Mouse (Mus musculus) hindbrain, embryonic 11.5 days (tissue): ENCODE measurements at regions not wholly inside any gene's neighbourhood (a gene's known extent, or its start where the extent isn't known, plus 50 kb on each side); places are given as distances from the start of the nearest gene placed in this dataset.
A peak's percentile ranks its signal among the peaks of the same experiment; 100 is the strongest.

Experiments used
- ATAC-seq: fragments of 200-750 bp; cut with Nextera tagmentation; 2 replicates; pipeline ENCODE4 v1.8.0; 2017; ENCODE audit warnings: mild to moderate bottlenecking, moderate TSS enrichment, moderate library complexity; ENCODE audit not compliant: low FRiP score
- DNase-seq: peaks from one replicate; pipeline ENCODE4 v3.0.0-alpha.2; 2015; ENCODE audit warnings: low spot score
- H3K27ac ChIP-seq: fragments of 300-500 bp; sonication (generic); 2 replicates; pipeline ENCODE4 v1.5.1; 2014; ENCODE audit warnings: mild to moderate bottlenecking, low read depth, low read length
- H3K27me3 ChIP-seq: fragments of 300-500 bp; sonication (generic); 2 replicates; pipeline ENCODE4 v1.6.1; 2014; ENCODE audit warnings: mild to moderate bottlenecking, low read length, moderate library complexity, mixed read lengths; ENCODE audit not compliant: control insufficient read depth, insufficient read depth
- H3K36me3 ChIP-seq: fragments of 300-500 bp; sonication (generic); 2 replicates; pipeline ENCODE4 v1.6.1; 2014; ENCODE audit warnings: mild to moderate bottlenecking, low read length, moderate library complexity, mixed read lengths; ENCODE audit not compliant: control insufficient read depth, insufficient read depth
- H3K4me1 ChIP-seq: fragments of 300-500 bp; sonication (generic); replicated peaks from 2 replicates; pipeline ENCODE4 v1.6.1; 2014; ENCODE audit warnings: low read length, mixed read lengths; ENCODE audit not compliant: control insufficient read depth, insufficient read depth
- H3K4me2 ChIP-seq: fragments of 300-500 bp; sonication (generic); replicated peaks from 2 replicates; pipeline ENCODE4 v1.6.1; 2014; ENCODE audit warnings: mild to moderate bottlenecking, low read depth, low read length
- H3K4me3 ChIP-seq: fragments of 300-500 bp; sonication (generic); 2 replicates; pipeline ENCODE4 v1.5.1; 2014; ENCODE audit warnings: low read depth, low read length
- H3K9ac ChIP-seq: fragments of 300-500 bp; sonication (generic); 2 replicates; pipeline ENCODE4 v1.6.1; 2014; ENCODE audit warnings: low read depth, low read length
- H3K9me3 ChIP-seq: fragments of 300-500 bp; sonication (generic); 2 replicates; pipeline ENCODE4 v1.6.1; 2016; ENCODE audit warnings: low read length; ENCODE audit not compliant: control insufficient read depth
- WGBS: fragments of 180-500 bp; shearing (Covaris S2); extraction: QIAGEN DNeasy Blood & Tissue Kit; methylation state at CpG from one replicate; pipeline ENCODE4 v1.1.7; 2014; 5-methylcytosine and 5-hydroxymethylcytosine counted together

GRCm38 (mm10) chr1:185749251-185749650 is 294.6 kb downstream of the Slc30a10 start:
- no peak for ATAC-seq

GRCm38 (mm10) chr1:185754486-185755290 is 300.0 kb downstream of the Slc30a10 start:
- no peak for DNase-seq
- Histone ChIP-seq H3K9ac (no peak overlapping the region), H3K4me3 (no peak overlapping the region)

More at GRCm38 (mm10) chr1:185749251-185749650, 294.6 kb downstream of the Slc30a10 start:
- Histone ChIP-seq H3K36me3 (no peaks in the 10 kb centered on the region), H3K4me3 (no peak overlapping the region), H3K27me3 (no peaks in the 10 kb centered on the region), H3K27ac (no peak overlapping the region), H3K4me2 (no peak overlapping the region), H3K4me1 (no peaks in the 10 kb centered on the region), H3K9ac (no peak overlapping the region), H3K9me3 (no peaks in the 10 kb centered on the region)
- 74% methylated on average over 2 of the region's 2 CpGs for WGBS
- no peak for DNase-seq

GRCm38 (mm10) chr1:185757376-185757775 is 302.7 kb downstream of the Slc30a10 start:
- no peak for DNase-seq
- ATAC-seq: no peak
- no peak overlapping the region for H3K4me3 ChIP-seq
- H3K4me1 ChIP-seq: no peaks in the 10 kb centered on the region
- H3K27ac ChIP-seq: no peak overlapping the region
- H3K4me2 ChIP-seq: no peak overlapping the region
- WGBS: 87% methylated on average over 2 of the region's 2 CpGs
- H3K9ac ChIP-seq: no peak overlapping the region
- no peaks in the 10 kb centered on the region for H3K27me3 ChIP-seq
- no peaks in the 10 kb centered on the region for H3K9me3 ChIP-seq
- H3K36me3 ChIP-seq: no peaks in the 10 kb centered on the region

More at GRCm38 (mm10) chr1:185754486-185755290, 300.0 kb downstream of the Slc30a10 start:
- Histone ChIP-seq H3K27ac (no peak overlapping the region), H3K4me1 (no peaks in the 10 kb centered on the region), H3K36me3 (no peaks in the 10 kb centered on the region), H3K27me3 (no peaks in the 10 kb centered on the region), H3K4me2 (no peak overlapping the region), H3K9me3 (no peaks in the 10 kb centered on the region)
- no peak for ATAC-seq
- WGBS: 75% methylated on average over 13 of the region's 13 CpGs

- no peak for ATAC-seq
- no peaks in the 10 kb centered on the region for H3K9me3 ChIP-seq
- no peak overlapping the region for H3K4me2 ChIP-seq
- H3K27me3 ChIP-seq: no peaks in the 10 kb centered on the region
- H3K36me3 ChIP-seq: no peaks in the 10 kb centered on the region
- no peak overlapping the region for H3K4me3 ChIP-seq
- H3K27ac ChIP-seq: no peak overlapping the region
- no peak for DNase-seq
- no peak overlapping the region for H3K9ac ChIP-seq
- H3K4me1 ChIP-seq: no peaks in the 10 kb centered on the region
- WGBS: 60% methylated on average over 3 of the region's 3 CpGs
Observed at GRCm38 (mm10) chr1:185774202-185774601, 319.6 kb downstream of the Slc30a10 start.

GRCm38 (mm10) chr1:185779604-185780003 is 325.0 kb downstream of the Slc30a10 start:
- WGBS: 76% methylated on average over 4 of the region's 4 CpGs

GRCm38 (mm10) chr1:185802156-185802555 is 315.0 kb downstream of the Lyplal1 start:
- H3K36me3 ChIP-seq: no peaks in the 10 kb centered on the region
- WGBS: 88% methylated on average over 3 of the region's 3 CpGs
- no peak overlapping the region for H3K4me2 ChIP-seq
- no peaks in the 10 kb centered on the region for H3K27me3 ChIP-seq
- DNase-seq (no peak), ATAC-seq (no peak)
- H3K27ac ChIP-seq: no peak overlapping the region
- H3K4me3 ChIP-seq: no peak overlapping the region
- no peaks in the 10 kb centered on the region for H3K4me1 ChIP-seq
- no peak overlapping the region for H3K9ac ChIP-seq
- no peaks in the 10 kb centered on the region for H3K9me3 ChIP-seq

More at GRCm38 (mm10) chr1:185779604-185780003, 325.0 kb downstream of the Slc30a10 start:
- no peaks in the 10 kb centered on the region for H3K27me3 ChIP-seq
- no peak overlapping the region for H3K27ac ChIP-seq
- DNase-seq (no peak), ATAC-seq (no peak)
- no peak overlapping the region for H3K4me2 ChIP-seq
- no peaks in the 10 kb centered on the region for H3K36me3 ChIP-seq
- H3K9ac ChIP-seq: no peak overlapping the region
- no peaks in the 10 kb centered on the region for H3K9me3 ChIP-seq
- no peaks in the 10 kb centered on the region for H3K4me1 ChIP-seq
- no peak overlapping the region for H3K4me3 ChIP-seq

- no peak overlapping the region for H3K27ac ChIP-seq
- no peak overlapping the region for H3K4me2 ChIP-seq
- no peak for DNase-seq
- no peaks in the 10 kb centered on the region for H3K27me3 ChIP-seq
- no peaks in the 10 kb centered on the region for H3K4me1 ChIP-seq
- H3K9me3 ChIP-seq: no peaks in the 10 kb centered on the region
- no peak overlapping the region for H3K9ac ChIP-seq
- H3K36me3 ChIP-seq: no peaks in the 10 kb centered on the region
- WGBS: 88% methylated on average over 3 of the region's 3 CpGs
- no peak overlapping the region for H3K4me3 ChIP-seq
- no peak for ATAC-seq
Observed at GRCm38 (mm10) chr1:185814901-185815300, 302.2 kb downstream of the Lyplal1 start.

GRCm38 (mm10) chr1:185819044-185819443 is 298.1 kb downstream of the Lyplal1 start:
- H3K27me3 ChIP-seq: no peaks in the 10 kb centered on the region
- no peaks in the 10 kb centered on the region for H3K4me1 ChIP-seq
- H3K27ac ChIP-seq: no peak overlapping the region
- WGBS: 22% methylated on average over 5 of the region's 5 CpGs
- no peaks in the 10 kb centered on the region for H3K36me3 ChIP-seq
- no peak overlapping the region for H3K4me2 ChIP-seq
- no peak overlapping the region for H3K4me3 ChIP-seq
- no peaks in the 10 kb centered on the region for H3K9me3 ChIP-seq
- DNase-seq (peak; percentile 23), ATAC-seq (peak; percentile 71)
- H3K9ac ChIP-seq: no peak overlapping the region

GRCm38 (mm10) chr1:185822241-185822640 is 294.9 kb downstream of the Lyplal1 start:
- no peaks in the 10 kb centered on the region for H3K36me3 ChIP-seq
- no peak overlapping the region for H3K27ac ChIP-seq
- ATAC-seq: no peak
- H3K4me3 ChIP-seq: no peak overlapping the region
- no peak overlapping the region for H3K9ac ChIP-seq
- H3K27me3 ChIP-seq: no peaks in the 10 kb centered on the region
- 76% methylated on average over 8 of the region's 8 CpGs for WGBS
- no peak overlapping the region for H3K4me2 ChIP-seq
- no peaks in the 10 kb centered on the region for H3K4me1 ChIP-seq
- DNase-seq: no peak
- H3K9me3 ChIP-seq: no peaks in the 10 kb centered on the region
